Mouse (Mus musculus) forebrain, postnatal 0 days (tissue): Measurements from ENCODE around the gene Kcnk15. TPM values are rescaled to one million over a fixed set of nuclear protein-coding genes. Genes with fewer than 3 reads are reported as not detected.
A peak's percentile ranks its signal among the peaks of the same experiment; 100 is the strongest.

ENCODE experiments used
- ATAC-seq: fragments of 200-750 bp; cut with Nextera tagmentation; 2 replicates; pipeline ENCODE4 v1.8.0; 2017; ENCODE audit warnings: mild to moderate bottlenecking, moderate library complexity
- DNase-seq: peaks from one replicate; pipeline ENCODE4 v3.0.0-alpha.2; 2015
- H3K27ac ChIP-seq: fragments of 300-500 bp; sonication (generic); 2 replicates; pipeline ENCODE4 v1.5.1; 2014; ENCODE audit warnings: low read depth, mild to moderate bottlenecking, antibody characterized with exemption, low read length, moderate library complexity, mixed read lengths
- H3K27me3 ChIP-seq: fragments of 300-500 bp; sonication (generic); 2 replicates; pipeline ENCODE4 v1.6.1; 2014; ENCODE audit warnings: mild to moderate bottlenecking, low read length, mixed read lengths; ENCODE audit not compliant: insufficient read depth
- H3K36me3 ChIP-seq: fragments of 300-500 bp; sonication (generic); 2 replicates; pipeline ENCODE4 v1.6.1; 2014; ENCODE audit warnings: mild to moderate bottlenecking, moderate library complexity; ENCODE audit not compliant: insufficient read depth
- H3K4me1 ChIP-seq: fragments of 300-500 bp; sonication (generic); 2 replicates; pipeline ENCODE4 v1.6.1; 2014; ENCODE audit warnings: antibody characterized with exemption; ENCODE audit not compliant: insufficient read depth
- H3K4me2 ChIP-seq: fragments of 300-500 bp; sonication (generic); 2 replicates; pipeline ENCODE4 v1.6.1; 2014; ENCODE audit warnings: low read depth, mild to moderate bottlenecking, moderate library complexity
- H3K4me3 ChIP-seq: fragments of 300-500 bp; sonication (generic); 2 replicates; pipeline ENCODE4 v1.5.1; 2014; ENCODE audit warnings: low read depth, low read length, mixed read lengths
- H3K9ac ChIP-seq: fragments of 300-500 bp; sonication (generic); 2 replicates; pipeline ENCODE4 v1.6.1; 2014; ENCODE audit warnings: mild to moderate bottlenecking
- H3K9me3 ChIP-seq: fragments of 300-500 bp; sonication (generic); 2 replicates; pipeline ENCODE4 v1.6.1; 2016; ENCODE audit warnings: low read length
- CTCF ChIP-seq: sonication (generic); IDR thresholded peaks from 2 replicates; pipeline ENCODE4 v1.5.1; 2016; ENCODE audit warnings: antibody characterized with exemption, control low read depth, low read depth
- WGBS: fragments of 180-500 bp; shearing (Covaris S2); extraction: QIAGEN DNeasy Blood & Tissue Kit; methylation state at CpG from one replicate; pipeline ENCODE4 v1.1.7; 2014; 5-methylcytosine and 5-hydroxymethylcytosine counted together
- polyA plus RNA-seq: library from polyadenylated mRNA; unstranded; fragments of >200 nt; fragmentation: Nextera tagmentation; extraction: Ambion mirVana; gene quantifications from 2 replicates; pipeline ENCODE4 v1.2.1, GENCODE M21; 2015
- total RNA-seq: library from RNA; depleted of rRNA; stranded (reverse); fragments of >200 nt; gene quantifications from 2 replicates; pipeline ENCODE4 v1.2.3, GENCODE M21; 2014

Kcnk15 gene
- total and polyA plus RNA-seq, 2 experiments from 2014 or later = 0.19 TPM; not detected in 1

DNA sequence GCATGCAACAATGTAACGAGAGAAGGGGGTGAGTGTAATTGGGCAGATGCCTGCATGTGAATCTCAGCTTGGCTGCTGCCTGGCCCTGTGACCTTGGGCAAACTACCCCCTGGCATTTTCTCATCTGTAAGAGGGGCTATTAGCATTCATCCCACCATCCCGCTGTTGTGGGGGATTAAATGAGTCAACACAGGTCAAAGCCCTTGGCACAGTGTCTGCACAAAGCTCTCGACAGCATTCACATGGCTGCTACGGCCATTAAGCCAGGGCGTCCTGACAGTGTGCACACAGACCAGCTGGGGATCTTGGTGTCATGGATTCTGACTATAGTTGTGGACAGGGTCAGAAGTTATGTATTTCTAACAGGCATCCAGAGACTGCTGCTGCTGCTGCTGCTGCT, 21.4 kb downstream of the Kcnk15 start:
- H3K36me3 ChIP-seq = no peaks in the 10 kb centered on the region
- no peak for TF ChIP-seq CTCF
- no peak overlapping the region for H3K4me2 ChIP-seq
- H3K4me3 ChIP-seq = no peak overlapping the region
- H3K9me3 ChIP-seq = no peaks in the 10 kb centered on the region
- no peaks in the 10 kb centered on the region for H3K27me3 ChIP-seq
- ATAC-seq = 0 out of 2 replicates have a peak, but pooled peaks have one; percentile 34
- no peak overlapping the region for H3K9ac ChIP-seq
- DNase-seq = no peak
- no peak overlapping the region for H3K27ac ChIP-seq
- H3K4me1 ChIP-seq = no peaks in the 10 kb centered on the region
- 24% methylated on average over 5 of the region's 5 CpGs for WGBS

DNA sequence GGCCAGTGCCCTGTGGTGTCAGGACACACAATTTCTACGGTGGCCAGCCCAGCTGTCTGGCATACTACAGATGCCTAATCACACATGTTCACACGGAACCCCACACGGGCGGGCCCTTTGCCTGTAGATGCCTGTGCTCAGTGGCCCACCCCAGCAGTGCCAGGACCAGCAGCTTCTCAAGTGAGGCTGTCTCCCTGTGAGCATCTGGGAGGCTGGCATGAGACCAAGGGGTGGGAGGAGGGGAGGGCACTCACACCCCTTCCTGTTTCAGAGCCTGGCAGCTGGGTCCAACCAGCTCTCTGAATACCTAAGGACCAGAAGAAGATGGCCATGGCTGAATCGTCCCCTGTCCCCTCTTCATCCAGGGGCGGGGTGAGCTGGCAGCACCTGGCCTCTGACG, 22.0 kb downstream of the Kcnk15 start:
- Histone ChIP-seq H3K4me1 (no peaks in the 10 kb centered on the region), H3K9ac (no peak overlapping the region), H3K4me2 (no peak overlapping the region), H3K27me3 (no peaks in the 10 kb centered on the region), H3K36me3 (no peaks in the 10 kb centered on the region), H3K4me3 (no peak overlapping the region), H3K9me3 (no peaks in the 10 kb centered on the region), H3K27ac (no peak overlapping the region)
- ATAC-seq (peak; percentile 76), DNase-seq (peak; percentile 65)
- TF ChIP-seq CTCF = no peak
- WGBS = 48% methylated on average over 7 of the region's 7 CpGs

DNA sequence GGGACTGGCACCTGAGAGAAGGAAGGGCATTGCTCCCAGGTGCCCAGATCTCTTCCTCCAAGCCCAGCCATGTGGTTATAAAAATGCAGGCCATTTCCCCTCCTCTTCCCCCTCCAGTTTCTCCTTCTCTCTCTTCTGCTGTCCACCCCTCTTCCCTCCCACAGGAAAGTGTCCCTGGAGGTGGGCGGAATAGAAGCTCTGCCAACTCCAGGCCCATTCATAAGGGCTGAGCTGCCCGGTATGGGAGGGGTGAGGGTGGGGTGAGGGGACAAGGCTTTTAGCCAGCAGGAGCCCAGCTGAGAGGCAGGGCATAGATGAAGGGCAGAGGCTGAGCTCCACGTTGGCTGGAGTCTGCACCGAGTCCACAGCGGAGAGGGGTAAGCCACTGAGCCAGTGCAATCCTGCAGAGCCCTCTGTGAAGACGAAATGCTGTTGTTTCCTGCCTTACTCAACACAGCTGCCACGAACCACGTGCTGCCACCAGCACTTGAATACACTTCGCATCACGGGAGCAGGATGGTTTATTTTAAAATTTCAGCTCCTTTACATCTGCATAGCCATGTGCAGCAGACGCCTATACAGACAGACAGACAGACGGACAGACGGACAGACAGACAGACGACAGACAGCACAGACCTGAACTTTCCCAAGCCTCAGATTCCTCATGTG, 23.5 kb downstream of the Kcnk15 start:
- ATAC-seq (peak; percentile 24; the same call in 1 of the 2 replicates), DNase-seq (no peak)
- H3K27me3 ChIP-seq = no peaks in the 10 kb centered on the region
- H3K27ac ChIP-seq = no peak overlapping the region
- no peak overlapping the region for H3K9ac ChIP-seq
- H3K4me3 ChIP-seq = no peak overlapping the region
- no peaks in the 10 kb centered on the region for H3K4me1 ChIP-seq
- H3K4me2 ChIP-seq = no peak overlapping the region
- WGBS = 55% methylated on average over 14 of the region's 14 CpGs
- no peaks in the 10 kb centered on the region for H3K36me3 ChIP-seq
- no peaks in the 10 kb centered on the region for H3K9me3 ChIP-seq
- no peak for TF ChIP-seq CTCF

DNA sequence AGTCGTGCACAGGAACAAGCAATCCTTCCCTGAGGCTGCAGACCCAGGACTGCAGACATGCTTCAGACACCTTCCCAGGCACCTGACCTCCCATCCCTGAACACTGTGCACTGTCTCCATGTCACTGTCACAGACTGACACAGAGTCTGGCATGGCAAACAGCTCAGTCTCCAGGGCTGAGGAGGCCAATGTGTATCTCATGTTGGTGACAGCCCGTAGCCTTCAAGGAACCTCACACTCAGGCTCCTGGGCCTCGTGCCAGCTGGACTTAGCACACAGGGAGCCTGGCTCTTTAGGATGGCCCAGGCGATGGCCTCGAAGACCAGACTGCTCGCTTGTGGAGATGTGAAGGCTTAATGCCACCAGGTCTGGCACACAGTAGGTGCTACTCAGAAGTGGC, 27.4 kb downstream of the Kcnk15 start:
- Histone ChIP-seq H3K9ac (no peak overlapping the region), H3K4me1 (no peaks in the 10 kb centered on the region), H3K27ac (no peak overlapping the region), H3K4me2 (no peak overlapping the region), H3K27me3 (no peaks in the 10 kb centered on the region), H3K9me3 (no peaks in the 10 kb centered on the region), H3K4me3 (no peak overlapping the region), H3K36me3 (no peaks in the 10 kb centered on the region)
- DNase-seq = no peak
- no peak for TF ChIP-seq CTCF
- ATAC-seq = no peak
- 69% methylated on average over 6 of the region's 6 CpGs for WGBS

DNA sequence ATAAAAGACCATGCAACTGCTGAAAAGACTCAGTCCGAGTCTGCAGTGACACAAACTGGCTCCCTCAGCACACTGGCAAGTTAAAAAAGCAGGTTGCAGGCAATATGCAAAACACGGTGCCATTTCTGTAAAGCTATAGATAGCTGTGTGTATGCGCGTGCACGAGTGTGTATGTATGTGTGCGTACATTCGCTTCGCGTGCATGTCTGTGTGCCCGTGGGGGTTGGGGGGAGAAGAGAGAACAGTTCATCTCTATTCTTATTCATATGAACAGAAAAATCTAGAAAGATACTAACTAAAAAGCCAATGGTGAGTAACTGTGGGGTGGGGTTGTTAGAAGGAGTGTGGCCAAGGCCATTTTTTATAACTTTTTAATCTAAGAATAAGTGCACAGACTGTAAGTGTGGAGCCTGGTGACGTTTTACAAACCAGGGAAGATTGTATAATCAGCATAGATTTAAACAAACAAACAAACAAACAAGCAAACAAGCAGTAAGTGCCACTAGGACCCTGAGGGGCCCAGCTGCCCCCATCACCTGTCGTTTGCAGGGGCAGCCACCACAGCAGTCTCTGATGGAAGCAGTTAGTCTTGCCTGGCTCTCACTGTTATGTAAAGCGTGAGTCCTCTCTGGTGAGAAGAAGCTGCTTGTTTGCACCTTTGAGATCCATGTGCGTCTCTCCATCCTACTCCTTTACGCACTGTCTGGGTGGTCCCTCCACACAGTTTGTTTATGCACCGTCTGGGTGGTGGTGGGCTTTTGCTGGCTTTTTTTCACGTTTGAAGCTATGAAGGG, 29.6 kb downstream of the Kcnk15 start:
- no peak for DNase-seq
- no peaks in the 10 kb centered on the region for H3K36me3 ChIP-seq
- 60% methylated on average over 17 of the region's 17 CpGs for WGBS
- H3K4me3 ChIP-seq = no peak overlapping the region
- no peaks in the 10 kb centered on the region for H3K4me1 ChIP-seq
- no peaks in the 10 kb centered on the region for H3K27me3 ChIP-seq
- peak; percentile 48 for ATAC-seq
- H3K9me3 ChIP-seq = no peaks in the 10 kb centered on the region
- H3K27ac ChIP-seq = no peak overlapping the region
- TF ChIP-seq CTCF = no peak
- no peak overlapping the region for H3K4me2 ChIP-seq
- no peak overlapping the region for H3K9ac ChIP-seq

DNA sequence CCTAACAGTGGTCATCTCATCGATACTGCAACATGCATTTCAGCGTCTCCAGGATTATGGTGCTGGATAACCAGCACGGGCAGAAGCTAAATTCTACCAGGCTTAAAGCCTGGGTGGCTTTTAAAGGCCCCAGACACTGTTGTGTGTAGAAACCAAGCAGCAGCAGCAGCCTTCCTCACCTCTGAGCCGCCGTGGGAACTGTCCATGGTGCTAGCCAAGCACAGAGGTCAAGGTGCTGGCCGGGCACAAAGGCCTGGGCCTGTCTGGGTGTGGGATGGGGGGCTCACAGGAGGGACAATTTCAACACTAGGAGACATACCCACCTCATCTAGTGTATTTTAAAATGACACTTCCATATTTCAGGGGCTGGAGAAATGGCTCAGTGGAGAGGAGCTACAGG, 36.0 kb downstream of the Kcnk15 start:
- Histone ChIP-seq H3K4me3 (no peak overlapping the region), H3K9ac (no peak overlapping the region), H3K9me3 (no peaks in the 10 kb centered on the region), H3K4me1 (no peaks in the 10 kb centered on the region), H3K27ac (no peak overlapping the region), H3K36me3 (no peaks in the 10 kb centered on the region), H3K4me2 (no peak overlapping the region), H3K27me3 (no peaks in the 10 kb centered on the region)
- no peak for TF ChIP-seq CTCF
- DNase-seq (no peak), ATAC-seq (no peak)
- WGBS = 46% methylated on average over 6 of the region's 6 CpGs

DNA sequence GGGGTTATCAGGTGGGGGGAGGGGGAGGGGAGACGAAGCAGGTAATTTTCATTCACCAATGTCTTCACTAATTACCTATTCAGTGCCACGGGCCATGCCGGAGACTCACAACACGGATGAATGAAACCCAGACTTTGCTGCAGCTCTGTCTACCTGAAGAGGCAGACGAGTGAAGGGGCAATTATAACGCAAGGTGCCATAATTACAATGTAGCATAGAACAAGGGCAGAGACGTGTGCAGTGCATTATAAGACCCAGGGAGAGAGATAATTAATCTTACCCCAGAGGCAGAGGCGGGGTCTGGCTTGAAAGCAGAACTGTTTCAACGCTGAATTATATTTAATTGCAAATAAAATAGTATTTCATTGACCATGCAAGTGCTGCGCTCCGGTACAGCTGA, 37.1 kb downstream of the Kcnk15 start:
- H3K27ac ChIP-seq = no peak overlapping the region
- H3K4me2 ChIP-seq = no peak overlapping the region
- TF ChIP-seq CTCF = no peak
- no peak for DNase-seq
- no peak overlapping the region for H3K4me3 ChIP-seq
- no peak overlapping the region for H3K9ac ChIP-seq
- H3K27me3 ChIP-seq = no peaks in the 10 kb centered on the region
- H3K4me1 ChIP-seq = no peaks in the 10 kb centered on the region
- WGBS = 32% methylated on average over 11 of the region's 11 CpGs
- peak; percentile 65; the same call in 1 of the 2 replicates for ATAC-seq
- no peaks in the 10 kb centered on the region for H3K9me3 ChIP-seq
- H3K36me3 ChIP-seq = no peaks in the 10 kb centered on the region; the same call in 1 of the 2 replicates
